Mouse (Mus musculus) gastrocnemius, postnatal 10 days (tissue): Measurements from ENCODE around the gene Gm20388. TPM values are rescaled to one million over a fixed set of nuclear protein-coding genes. Genes with fewer than 3 reads are reported as not detected.
"Not testable (repeated sequence)": the region's sequence is repeated elsewhere in the genome, so short reads cannot be mapped to it uniquely, and the experiment has no call there.

Experiments
- DNase-seq: peaks from one replicate; pipeline ENCODE4 v3.0.0; 2021; ENCODE audit warnings: mixed read lengths
- total RNA-seq, 2 experiments: library from RNA; stranded (reverse); gene quantifications; 2 replicates each; pipeline ENCODE4 v1.2.3; 2021

Gm20388 gene
- total RNA-seq, 2 experiments from 2014 or later: 2.9 to 6.0 TPM

GRCm38 (mm10) chr8:121314036-121314435 lies 1403.4 kb downstream of the Gm20388 start:
- DNase-seq: no peak

- no peak for DNase-seq
These were observed 1404.9 kb downstream of the Gm20388 start for GRCm38 (mm10) chr8:121315569-121315968.

- no peak for DNase-seq
These were observed 1405.4 kb downstream of the Gm20388 start for GRCm38 (mm10) chr8:121316009-121316408.

- DNase-seq: not testable (repeated sequence)
These were observed 1408.1 kb downstream of the Gm20388 start for GRCm38 (mm10) chr8:121318756-121319155.

- no peak for DNase-seq
These were observed 1408.8 kb downstream of the Gm20388 start for GRCm38 (mm10) chr8:121319491-121319890.

- DNase-seq: no peak
These were observed 1415.7 kb downstream of the Gm20388 start for GRCm38 (mm10) chr8:121326164-121326910.

GRCm38 (mm10) chr8:121332436-121332835 lies 1421.8 kb downstream of the Gm20388 start:
- DNase-seq: peak; percentile 28

GRCm38 (mm10) chr8:121334495-121335424 lies 1424.1 kb downstream of the Gm20388 start:
- DNase-seq: no peak

- no peak for DNase-seq
These were observed 1425.0 kb downstream of the Gm20388 start for GRCm38 (mm10) chr8:121335684-121336083.

GRCm38 (mm10) chr8:121342931-121343330 lies 1432.3 kb downstream of the Gm20388 start:
- no peak for DNase-seq

GRCm38 (mm10) chr8:121344486-121344885 lies 1433.8 kb downstream of the Gm20388 start:
- no peak for DNase-seq

GRCm38 (mm10) chr8:121346175-121346574 lies 1435.5 kb downstream of the Gm20388 start:
- DNase-seq: no peak

GRCm38 (mm10) chr8:121346862-121347261 lies 1436.2 kb downstream of the Gm20388 start:
- DNase-seq: peak; percentile 34

GRCm38 (mm10) chr8:121348998-121349397 lies 1438.4 kb downstream of the Gm20388 start:
- DNase-seq: no peak

GRCm38 (mm10) chr8:121350803-121351202 lies 1440.2 kb downstream of the Gm20388 start:
- no peak for DNase-seq

GRCm38 (mm10) chr8:121354844-121355243 lies 1444.2 kb downstream of the Gm20388 start:
- no peak for DNase-seq

- DNase-seq: no peak
These were observed 1446.8 kb downstream of the Gm20388 start for GRCm38 (mm10) chr8:121357451-121357850.

GRCm38 (mm10) chr8:121358609-121359008 lies 1448.0 kb downstream of the Gm20388 start:
- no peak for DNase-seq

GRCm38 (mm10) chr8:121359131-121359981 lies 1448.7 kb downstream of the Gm20388 start:
- no peak for DNase-seq

- no peak for DNase-seq
These were observed 1449.4 kb downstream of the Gm20388 start for GRCm38 (mm10) chr8:121360001-121360400.

GRCm38 (mm10) chr8:121361166-121361565 lies 1450.5 kb downstream of the Gm20388 start:
- DNase-seq: no peak

GRCm38 (mm10) chr8:121364646-121365045 lies 1454.0 kb downstream of the Gm20388 start:
- no peak for DNase-seq
